ENCODE assay signal across 23 mouse cellular contexts in the genomic region with DNA sequence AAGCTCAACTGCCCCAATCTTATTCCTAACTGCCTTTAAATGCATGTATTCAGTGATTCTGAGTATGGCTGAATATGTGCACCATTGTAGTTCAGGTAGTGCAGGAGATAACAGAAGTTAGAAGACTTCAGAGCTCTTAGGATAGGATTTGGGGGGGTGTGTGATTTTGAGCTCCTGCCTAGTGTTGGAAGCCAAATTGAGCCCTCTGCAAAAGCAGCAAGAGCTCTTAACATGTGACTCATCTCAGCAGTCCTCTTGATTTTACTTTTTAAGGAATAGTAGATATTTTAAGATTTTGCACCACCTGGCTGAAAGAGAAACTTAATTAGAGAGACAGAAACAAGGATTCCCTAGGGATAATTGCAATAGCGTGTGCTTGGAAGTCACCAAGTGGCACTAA.
DNase-seq lines count a peak whose midpoint lies in the region; ATAC-seq lines count a peak whose summit lies in the region.
"Had no signal": no experiment of that assay in that cellular context is flagged by ENCODE, and none has a peak within 500 bp of the region (broad histone marks: within the 10 kb centered on the region; RNA-seq: fewer than 3 reads in every experiment).

No protein-coding gene starts in this region.

- DNase-seq in frontal cortex, postnatal 14 days (ENCODE audit: low spot score in 2 of 2) = no peak
- DNase-seq in left cerebral cortex, adult 11 months (ENCODE audit: low spot score) = peak; percentile 1
- DNase-seq in left cerebral cortex, postnatal 4 days = no peak
- peak; percentile 51 for DNase-seq in telencephalon, adult 2 months (ENCODE audit: low read depth, low spot score)
- DNase-seq in heart, embryonic 10.5 days (ENCODE audit: low spot score) = no peak
- DNase-seq: adrenal gland, adult 2 months; adrenal gland, postnatal 10 days; adrenal gland, postnatal 25 days; B cell, adult 2 months; cerebellum, adult 11-12 months; cerebellum, adult 2 months; cerebellum, adult 9-10 months; cerebellum, postnatal 10 days; cerebellum, postnatal 25 days; forebrain, postnatal 0 days had no signal

- H3K36me3 ChIP-seq in heart, embryonic 10.5 days = no peaks in the 10 kb centered on the region
- H3K36me3 ChIP-seq: embryonic facial prominence, embryonic 10.5 days; embryonic facial prominence, embryonic 12.5 days; forebrain, embryonic 15.5 days; G1E had no signal

- intact Hi-C loops in left cerebral cortex, postnatal 4 days (cut with DNase I) = no loop called here

- peak; percentile 99 for ATAC-seq in frontal cortex, adult (ENCODE audit: low TSS enrichment)
- ATAC-seq: CD4-positive, CD25-positive, alpha-beta regulatory T cell, adult 4 months; forebrain, embryonic 13.5 days; forebrain, embryonic 15.5 days; forebrain, postnatal 0 days had no signal

- no peaks in the 10 kb centered on the region for H3K4me1 ChIP-seq in heart, embryonic 10.5 days
- H3K4me1 ChIP-seq: embryonic facial prominence, embryonic 10.5 days; embryonic facial prominence, embryonic 12.5 days; forebrain, embryonic 13.5 days; forebrain, embryonic 15.5 days had no signal

- no peak overlapping the region for H3K27ac ChIP-seq in heart, embryonic 10.5 days
- H3K27ac ChIP-seq: embryonic facial prominence, embryonic 10.5 days; embryonic facial prominence, embryonic 12.5 days; forebrain, embryonic 13.5 days; forebrain, embryonic 15.5 days had no signal

- no peaks in the 10 kb centered on the region for H3K27me3 ChIP-seq in heart, embryonic 10.5 days (ENCODE audit: insufficient read depth, poor library complexity, severe bottlenecking)
- H3K27me3 ChIP-seq: CH12.LX; embryonic facial prominence, embryonic 12.5 days; forebrain, embryonic 13.5 days; forebrain, embryonic 15.5 days had no signal

- 98% methylated on average over 1 of the region's 1 CpGs for WGBS in heart, embryonic 10.5 days

- no peak overlapping the region for H3K4me3 ChIP-seq in heart, embryonic 10.5 days
- H3K4me3 ChIP-seq: embryonic facial prominence, embryonic 10.5 days; embryonic facial prominence, embryonic 12.5 days; forebrain, embryonic 13.5 days; forebrain, embryonic 15.5 days had no signal

- H3K9me3 ChIP-seq in heart, embryonic 10.5 days = no peaks in the 10 kb centered on the region
- H3K9me3 ChIP-seq: embryonic facial prominence, embryonic 10.5 days; embryonic facial prominence, embryonic 12.5 days; forebrain, embryonic 13.5 days; forebrain, embryonic 15.5 days; G1E had no signal

Comparison
In these comparisons a context has a peak if more than half of its experiments do, and no peak if none do; other contexts are left out.
1. DNase-seq: peak in left cerebral cortex, adult 11 months (single experiment) and telencephalon, adult 2 months (single experiment); none in frontal cortex, postnatal 14 days (0 of 2), left cerebral cortex, postnatal 4 days (single experiment) and heart, embryonic 10.5 days (single experiment).